Mouse (Mus musculus): ENCODE measurements around the gene Cyp4f39.

GRCm38 (mm10) chr17:32477204-32477603 lies 24.7 kb downstream of the Cyp4f39 start:
- TF ChIP-seq CTCF (IDR thresholded peaks at IDR 0.05; ENCODE audit: low read depth) = no peak
- TF ChIP-seq EP300 (IDR thresholded peaks at IDR 0.05; ENCODE audit: low read depth) = no peak
